Mouse (Mus musculus) intestine, embryonic 15.5 days (tissue): ENCODE results near the gene Irx1. TPM values are rescaled to one million over a fixed set of nuclear protein-coding genes. Genes with fewer than 3 reads are reported as not detected.

Experiments used
- ATAC-seq: fragments of 200-750 bp; cut with Nextera tagmentation; 2 replicates; pipeline ENCODE4 v1.8.0; 2017; ENCODE audit warnings: moderate TSS enrichment, moderate library complexity
- H3K27ac ChIP-seq: fragments of 300-500 bp; sonication (generic); 2 replicates; pipeline ENCODE4 v1.5.1; 2015; ENCODE audit warnings: mild to moderate bottlenecking, inconsistent platforms
- H3K27me3 ChIP-seq: fragments of 300-500 bp; sonication (generic); replicated peaks from 2 replicates; pipeline ENCODE4 v1.6.1; 2015; ENCODE audit warnings: inconsistent platforms
- H3K36me3 ChIP-seq: fragments of 300-500 bp; sonication (generic); 2 replicates; pipeline ENCODE4 v1.6.1; 2015; ENCODE audit warnings: inconsistent platforms
- H3K4me1 ChIP-seq: fragments of 300-500 bp; sonication (generic); replicated peaks from 2 replicates; pipeline ENCODE4 v1.6.1; 2015; ENCODE audit warnings: inconsistent platforms
- H3K4me2 ChIP-seq: fragments of 300-500 bp; sonication (generic); replicated peaks from 2 replicates; pipeline ENCODE4 v1.6.1; 2015; ENCODE audit warnings: mild to moderate bottlenecking, inconsistent platforms
- H3K4me3 ChIP-seq: fragments of 300-500 bp; sonication (generic); replicated peaks from 2 replicates; pipeline ENCODE4 v1.5.1; 2015; ENCODE audit warnings: inconsistent platforms
- H3K9ac ChIP-seq: fragments of 300-500 bp; sonication (generic); 2 replicates; pipeline ENCODE4 v1.6.1; 2015; ENCODE audit warnings: inconsistent platforms
- H3K9me3 ChIP-seq: fragments of 300-500 bp; sonication (generic); 2 replicates; pipeline ENCODE4 v1.6.1; 2016; ENCODE audit warnings: inconsistent platforms
- WGBS: fragments of 180-500 bp; shearing (Covaris S2); methylation state at CpG from one replicate; pipeline ENCODE4 v1.1.7; 2015; 5-methylcytosine and 5-hydroxymethylcytosine counted together
- polyA plus RNA-seq: library from polyadenylated mRNA; unstranded; fragments of >200 nt; fragmentation: Nextera tagmentation; extraction: Ambion mirVana; gene quantifications from 2 replicates; pipeline ENCODE4 v1.2.1, GENCODE M21; 2015

Irx1 gene
- not detected in 2 replicates for polyA plus RNA-seq

DNA sequence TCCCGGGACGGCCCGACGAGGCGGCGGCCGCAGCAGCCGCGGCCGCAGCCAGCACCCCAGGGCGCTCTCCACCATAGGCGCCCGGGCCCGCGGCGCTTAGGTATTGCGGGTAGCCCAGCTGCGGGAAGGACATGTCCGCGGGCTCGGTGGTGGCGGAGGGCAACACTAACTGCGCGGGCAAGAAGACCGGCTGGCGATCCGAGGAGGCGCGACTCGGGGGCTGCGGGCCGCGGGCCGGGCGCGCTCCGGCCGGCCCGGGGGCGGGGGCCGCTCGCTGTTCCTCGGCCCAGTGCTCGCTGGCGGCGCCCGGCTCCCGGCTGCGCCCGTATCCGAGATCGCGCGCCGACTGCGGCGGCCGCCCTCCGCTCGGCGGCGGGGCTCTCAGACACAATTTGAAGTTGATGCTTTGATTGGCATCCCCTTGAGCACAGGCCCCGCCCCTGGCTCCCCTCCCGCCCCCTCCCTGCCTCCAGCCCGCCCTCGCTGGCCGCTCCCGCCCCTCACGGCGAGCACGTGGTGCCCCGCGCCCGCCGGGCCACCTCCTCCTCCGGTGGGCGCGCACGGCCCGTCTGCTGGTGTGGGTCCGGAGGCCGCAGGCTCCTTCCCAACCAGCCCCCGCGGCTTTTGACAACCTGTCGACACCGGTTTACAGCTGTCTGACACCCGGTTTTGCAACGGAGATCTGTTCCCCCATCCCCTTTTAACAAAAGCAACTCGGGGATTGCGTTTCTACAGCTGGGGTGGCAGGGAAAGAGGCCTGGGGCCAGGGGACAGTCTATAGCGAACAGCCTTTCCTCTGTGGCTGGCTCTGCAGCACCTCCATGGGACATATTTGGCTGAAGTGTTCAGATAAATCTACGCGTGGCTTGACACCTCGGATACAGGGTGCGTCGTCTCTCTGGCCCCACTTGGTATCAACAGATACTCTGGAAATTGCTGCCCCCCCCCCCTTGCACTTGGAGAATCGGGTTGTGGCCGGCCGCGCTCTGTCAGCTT lies at the start of gene Irx1:
Gene Irx1, minus strand, starts transcription at position 368 of the 996 bp plus-strand sequence.
- H3K4me2 ChIP-seq = peak within 1 kb of the TSS; percentile 81
- peaks cover 21% of the 10 kb centered on the region for H3K4me1 ChIP-seq
- H3K27me3 ChIP-seq = peaks cover 94% of the 10 kb centered on the region
- ATAC-seq = peak; percentile 41
- peak within 1 kb of the TSS; percentile 37 for H3K4me3 ChIP-seq
- no peak within 1 kb of the TSS for H3K9ac ChIP-seq
- H3K36me3 ChIP-seq = no peaks in the 10 kb centered on the region
- no peaks in the 10 kb centered on the region for H3K9me3 ChIP-seq
- no peak within 1 kb of the TSS for H3K27ac ChIP-seq
- WGBS = under 1% methylated on average over 94 of the region's 100 CpGs

GRCm38 (mm10) chr13:71979932-71980655 lies 16.6 kb upstream of the Irx1 start:
- H3K4me1 ChIP-seq = no peaks in the 10 kb centered on the region
- no peak overlapping the region for H3K27ac ChIP-seq
- H3K9ac ChIP-seq = no peak overlapping the region
- ATAC-seq = no peak
- no peaks in the 10 kb centered on the region for H3K9me3 ChIP-seq
- 0 out of 2 replicates have a peak, but pooled peaks cover 2% of the 10 kb centered on the region for H3K27me3 ChIP-seq
- no peaks in the 10 kb centered on the region for H3K36me3 ChIP-seq
- no peak overlapping the region for H3K4me2 ChIP-seq
- H3K4me3 ChIP-seq = no peak overlapping the region
- 57% methylated on average over 5 of the region's 5 CpGs for WGBS

DNA sequence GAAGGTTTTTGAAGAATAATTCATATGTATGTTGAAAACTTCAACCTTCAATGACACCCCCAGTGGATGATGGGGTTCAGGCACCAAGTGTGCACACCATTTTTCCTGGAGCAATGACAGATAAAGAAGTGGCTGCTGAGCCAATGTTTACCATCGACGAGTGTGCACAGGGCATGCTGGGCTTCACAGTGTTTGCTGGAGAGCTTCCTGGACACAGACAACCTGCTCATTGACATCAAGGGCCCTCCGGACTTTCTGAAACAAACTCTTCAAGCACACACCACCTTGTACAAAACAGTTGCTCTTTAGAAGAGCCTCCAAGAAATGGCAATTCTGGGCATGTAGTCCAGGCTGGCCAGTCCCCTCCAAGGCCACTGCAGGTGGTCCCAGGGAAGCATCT lies 12.2 kb upstream of the Irx1 start:
- WGBS = 66% methylated on average over 3 of the region's 3 CpGs
- Histone ChIP-seq H3K4me1 (no peaks in the 10 kb centered on the region), H3K9ac (no peak overlapping the region), H3K4me3 (no peak overlapping the region), H3K4me2 (no peak overlapping the region), H3K9me3 (no peaks in the 10 kb centered on the region), H3K27me3 (peaks cover 13% of the 10 kb centered on the region; the same call in 1 of the 2 replicates), H3K27ac (no peak overlapping the region), H3K36me3 (no peaks in the 10 kb centered on the region)
- ATAC-seq = no peak

GRCm38 (mm10) chr13:71968286-71968685 lies 4.8 kb upstream of the Irx1 start:
- Histone ChIP-seq H3K4me2 (no peak overlapping the region), H3K27ac (no peak overlapping the region), H3K9ac (no peak overlapping the region), H3K27me3 (peaks cover 81% of the 10 kb centered on the region), H3K36me3 (no peaks in the 10 kb centered on the region), H3K9me3 (no peaks in the 10 kb centered on the region), H3K4me1 (peaks cover 6% of the 10 kb centered on the region), H3K4me3 (no peak overlapping the region)
- no peak for ATAC-seq
- WGBS = 1% methylated on average over 6 of the region's 6 CpGs

DNA sequence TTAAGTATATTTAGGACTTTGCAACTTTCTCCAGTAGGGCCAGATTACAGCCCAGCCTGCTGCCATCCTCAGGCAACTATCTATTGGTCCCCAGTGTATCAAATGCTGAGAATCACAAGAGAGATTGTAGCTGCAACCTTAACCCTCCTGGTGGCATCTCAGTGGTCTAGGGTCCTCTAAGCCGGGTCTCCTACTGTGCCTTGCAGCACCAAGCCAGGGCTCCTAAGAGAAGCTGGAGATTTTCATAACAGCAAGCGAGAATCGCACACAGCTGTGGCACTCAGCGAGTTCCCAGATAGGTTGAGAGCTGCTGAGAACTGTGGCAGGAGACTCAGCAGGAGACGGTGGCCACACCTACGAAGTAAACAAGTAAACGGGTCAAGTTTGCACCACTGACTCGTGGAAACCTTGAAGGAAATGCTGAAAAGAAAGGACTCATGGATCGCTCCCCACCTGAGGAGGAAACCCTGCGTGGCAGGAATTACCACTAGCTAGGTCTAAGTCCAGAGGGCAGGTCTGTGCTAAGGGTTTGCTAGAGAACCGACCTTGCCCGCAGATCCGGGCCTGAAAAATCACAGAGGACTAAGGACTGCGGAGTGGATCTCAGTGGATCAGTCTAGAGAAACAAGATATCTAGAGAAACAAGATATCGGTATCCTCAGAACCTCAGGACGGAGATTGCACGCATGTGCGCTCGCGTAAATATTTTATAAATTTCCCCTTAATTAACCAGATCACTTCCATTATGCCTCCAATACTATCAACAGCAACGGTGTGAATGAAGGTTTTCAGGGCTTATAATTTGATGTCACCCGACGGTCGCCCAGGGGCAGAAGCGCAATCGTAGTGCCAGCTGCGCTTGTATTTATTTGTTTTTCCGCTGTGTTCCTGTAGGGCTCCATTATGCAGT lies 4.1 kb upstream of the Irx1 start:
- Histone ChIP-seq H3K9ac (no peak overlapping the region), H3K36me3 (no peaks in the 10 kb centered on the region), H3K27me3 (peaks cover 88% of the 10 kb centered on the region), H3K4me3 (no peak overlapping the region), H3K9me3 (no peaks in the 10 kb centered on the region), H3K4me1 (peaks cover 12% of the 10 kb centered on the region), H3K4me2 (no peak overlapping the region), H3K27ac (no peak overlapping the region)
- 5% methylated on average over 28 of the region's 28 CpGs for WGBS
- no peak for ATAC-seq

GRCm38 (mm10) chr13:71966631-71967030 lies 3.1 kb upstream of the Irx1 start:
- Histone ChIP-seq H3K9ac (no peak overlapping the region), H3K36me3 (no peaks in the 10 kb centered on the region), H3K9me3 (no peaks in the 10 kb centered on the region), H3K4me1 (peaks cover 12% of the 10 kb centered on the region), H3K4me3 (no peak overlapping the region), H3K27ac (no peak overlapping the region), H3K4me2 (no peak overlapping the region), H3K27me3 (peaks cover 88% of the 10 kb centered on the region)
- ATAC-seq = no peak
- WGBS = 25% methylated on average over 2 of the region's 2 CpGs

GRCm38 (mm10) chr13:71964366-71964765 lies 843 bp upstream of the Irx1 start:
- peaks cover 18% of the 10 kb centered on the region for H3K4me1 ChIP-seq
- no peak overlapping the region for H3K4me3 ChIP-seq
- no peaks in the 10 kb centered on the region for H3K36me3 ChIP-seq
- ATAC-seq = no peak
- peak overlapping the region; percentile 81; the same call in 1 of the 2 replicates for H3K4me2 ChIP-seq
- no peak overlapping the region for H3K9ac ChIP-seq
- WGBS = 5% methylated on average over 13 of the region's 13 CpGs
- peaks cover 94% of the 10 kb centered on the region for H3K27me3 ChIP-seq
- no peak overlapping the region for H3K27ac ChIP-seq
- no peaks in the 10 kb centered on the region for H3K9me3 ChIP-seq

GRCm38 (mm10) chr13:71962661-71963355 lies 715 bp downstream of the Irx1 start:
- no peak overlapping the region for H3K9ac ChIP-seq
- WGBS = under 1% methylated on average over 55 of the region's 55 CpGs
- H3K27me3 ChIP-seq = peaks cover 94% of the 10 kb centered on the region
- H3K4me3 ChIP-seq = peak overlapping the region; percentile 37
- peak; percentile 21 for ATAC-seq
- H3K36me3 ChIP-seq = no peaks in the 10 kb centered on the region
- no peaks in the 10 kb centered on the region for H3K9me3 ChIP-seq
- no peak overlapping the region for H3K27ac ChIP-seq
- H3K4me2 ChIP-seq = peak overlapping the region; percentile 81
- peaks cover 21% of the 10 kb centered on the region for H3K4me1 ChIP-seq

- H3K9ac ChIP-seq = no peak overlapping the region
- no peaks in the 10 kb centered on the region for H3K9me3 ChIP-seq
- no peak overlapping the region for H3K4me3 ChIP-seq
- peaks cover 93% of the 10 kb centered on the region for H3K27me3 ChIP-seq
- H3K4me2 ChIP-seq = peak overlapping the region; percentile 81; the same call in 1 of the 2 replicates
- no peaks in the 10 kb centered on the region for H3K36me3 ChIP-seq
- H3K4me1 ChIP-seq = peaks cover 21% of the 10 kb centered on the region
- no peak for ATAC-seq
- H3K27ac ChIP-seq = no peak overlapping the region
- WGBS = 2% methylated on average over 25 of the region's 25 CpGs
Measured at GRCm38 (mm10) chr13:71961891-71962660, 1.4 kb downstream of the Irx1 start.

GRCm38 (mm10) chr13:71960846-71961735 lies 2.4 kb downstream of the Irx1 start:
- H3K27ac ChIP-seq = no peak overlapping the region
- no peaks in the 10 kb centered on the region for H3K9me3 ChIP-seq
- H3K4me2 ChIP-seq = no peak overlapping the region
- H3K36me3 ChIP-seq = no peaks in the 10 kb centered on the region
- no peak overlapping the region for H3K4me3 ChIP-seq
- 7% methylated on average over 9 of the region's 9 CpGs for WGBS
- no peak for ATAC-seq
- peaks cover 93% of the 10 kb centered on the region for H3K27me3 ChIP-seq
- H3K9ac ChIP-seq = no peak overlapping the region
- peaks cover 21% of the 10 kb centered on the region for H3K4me1 ChIP-seq
